Mouse (Mus musculus) lung, postnatal 10 days (tissue): ENCODE data around the gene Szt2.

ENCODE experiments used
- DNase-seq: peaks from one replicate; pipeline ENCODE4 v3.0.0; 2021

Szt2 gene

DNA sequence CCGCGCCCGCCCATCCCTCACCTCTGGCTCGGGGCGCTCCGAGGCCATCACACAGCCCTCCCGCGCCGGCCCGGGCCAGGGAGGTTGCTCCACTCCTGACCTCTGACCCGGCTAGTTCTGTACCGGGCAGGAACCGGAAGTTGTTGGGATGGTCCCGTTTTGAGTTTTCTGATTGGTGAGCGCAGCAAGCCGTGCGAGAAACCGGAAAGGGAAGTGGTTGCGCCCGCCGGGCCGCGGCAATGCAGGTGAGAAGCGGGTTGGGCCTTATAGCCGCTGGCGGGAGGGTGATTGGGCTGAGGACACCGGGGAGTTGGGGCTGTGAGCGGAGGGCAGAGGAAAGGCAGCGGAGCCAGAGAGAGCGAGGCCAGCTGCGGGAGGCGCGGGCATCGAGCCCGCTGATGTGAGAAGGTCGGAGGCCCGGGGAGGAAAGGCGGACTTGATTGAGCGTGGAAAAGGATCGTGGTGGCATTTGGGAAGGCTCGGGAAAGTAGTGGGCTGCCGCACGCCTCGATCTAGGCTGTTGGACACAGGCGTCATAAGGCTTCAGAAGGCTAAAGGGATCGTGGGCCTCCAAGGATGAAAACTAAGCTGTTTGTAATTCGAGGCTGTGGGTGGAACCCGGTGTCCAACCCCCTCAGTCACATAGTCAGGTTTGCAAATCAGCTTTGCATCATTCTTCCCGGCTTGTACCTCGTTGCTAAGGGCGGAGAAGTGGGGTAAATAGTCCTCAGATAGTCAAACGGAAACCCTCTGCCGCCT lies at the start of gene Szt2, which contains the start of gene Med8:
Gene Szt2 (minus strand): TSS at position 132 of the 759 bp plus-strand sequence.
Gene Med8 (plus strand): TSS at position 196 of the 759 bp plus-strand sequence.
- DNase-seq: peak; percentile 95

DNA sequence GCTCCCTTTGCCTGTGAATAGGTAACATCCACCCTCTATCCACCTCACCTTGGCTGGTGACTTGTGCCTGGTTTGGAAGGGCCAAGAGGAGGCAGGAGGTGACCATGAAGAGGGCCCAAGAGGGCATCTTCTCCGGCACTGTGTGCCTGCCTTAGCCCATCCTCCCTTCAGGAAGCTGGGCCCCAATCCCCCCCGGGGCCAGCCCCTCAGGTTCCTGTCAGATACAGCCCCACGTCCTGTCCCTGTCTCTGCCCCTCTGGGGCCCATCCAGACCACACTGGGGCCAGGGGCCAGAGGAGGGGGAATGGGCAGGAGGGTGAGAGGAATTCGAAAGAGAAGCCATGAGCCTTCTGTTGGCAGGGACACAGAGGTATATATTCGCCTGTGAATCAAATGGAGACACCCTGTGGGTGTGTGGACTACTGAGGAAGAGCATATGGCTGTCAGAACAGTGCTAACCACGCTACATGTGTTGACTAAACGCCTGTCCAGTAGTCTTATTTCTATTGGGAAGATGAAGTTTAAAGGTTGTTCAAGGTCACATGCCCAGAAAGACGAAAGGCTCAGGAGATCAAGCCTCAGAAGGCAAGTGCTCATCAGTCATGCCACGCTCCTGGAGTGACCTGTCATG lies 48.4 kb upstream of the Szt2 start, which contains the start of gene Mpl:
Gene Mpl (minus strand): TSS at position 169 of the 631 bp plus-strand sequence.
- DNase-seq: no peak

GRCm38 (mm10) chr4:118446415-118447153 lies 37.5 kb upstream of the Szt2 start:
- no peak for DNase-seq

DNA sequence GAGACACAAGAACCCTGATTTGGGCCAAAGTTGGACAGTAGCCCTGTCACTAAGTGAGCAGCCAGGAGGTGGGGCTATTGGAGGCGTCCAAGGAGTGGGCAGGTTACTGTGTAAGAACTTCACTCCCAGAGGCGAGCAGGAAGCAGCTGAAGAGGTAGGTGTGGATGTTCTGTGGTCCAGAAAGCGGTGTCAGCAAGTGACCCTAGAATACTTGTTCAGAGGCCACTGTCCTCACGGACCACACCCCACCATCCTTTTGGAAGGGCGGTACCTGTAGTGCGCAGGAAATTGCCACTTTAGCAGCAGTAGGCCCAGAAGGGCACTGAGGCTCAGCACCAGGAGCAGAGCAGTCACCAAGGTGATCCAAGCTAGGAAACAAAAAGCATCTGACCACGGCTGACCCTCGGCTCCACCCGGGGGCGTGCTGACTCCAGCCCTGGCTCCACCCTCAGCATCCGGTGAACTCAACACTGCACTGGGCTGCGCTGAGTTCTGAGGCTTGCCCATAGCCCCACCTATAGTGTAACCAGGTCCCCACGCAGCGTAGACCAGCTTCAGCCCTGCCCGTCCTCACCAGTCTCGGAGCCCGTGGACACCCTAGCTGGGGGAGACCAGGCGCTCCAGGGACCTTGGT lies 36.8 kb upstream of the Szt2 start:
- DNase-seq: peak; percentile 80

DNA sequence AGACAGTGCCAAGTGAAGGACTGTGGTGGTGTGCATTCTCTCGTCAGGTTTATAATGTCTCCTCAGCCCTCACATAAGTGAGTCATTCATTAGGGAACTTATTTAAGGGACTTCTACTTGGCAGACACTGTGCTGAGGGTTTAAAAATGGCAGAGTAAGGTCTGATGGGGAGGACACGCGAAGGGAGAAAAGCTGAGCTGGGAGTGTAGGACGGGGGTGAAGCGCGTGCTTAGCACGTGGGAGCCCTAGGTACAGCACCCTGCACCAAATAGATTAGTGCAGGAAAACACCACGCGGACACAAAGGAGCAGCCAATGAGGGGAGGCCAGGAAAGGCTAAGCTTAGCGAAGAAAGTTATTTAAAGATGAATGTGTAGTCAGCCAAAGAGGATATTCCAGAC lies 36.0 kb upstream of the Szt2 start:
- no peak for DNase-seq

DNA sequence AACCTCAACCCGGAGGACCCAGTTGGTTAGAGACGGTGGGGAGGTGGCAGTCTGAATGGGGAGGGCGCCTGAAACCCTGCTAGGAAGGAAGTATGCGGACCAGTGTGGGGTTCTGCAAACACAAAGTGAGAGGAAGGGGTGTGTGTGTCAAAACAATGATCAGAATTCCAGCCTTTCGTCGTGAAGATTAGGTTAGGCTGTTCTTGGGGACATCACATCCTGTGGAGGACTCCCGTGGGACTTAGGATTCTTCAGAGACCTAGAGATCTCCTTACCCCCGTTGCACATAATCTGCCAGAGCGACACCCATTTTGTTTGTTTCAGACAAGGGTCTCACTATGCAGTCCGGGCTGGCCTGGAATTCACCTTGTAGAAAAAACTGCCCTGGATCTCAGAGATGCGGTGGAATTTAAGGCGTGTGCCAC lies 28.8 kb upstream of the Szt2 start:
- DNase-seq: peak; percentile 58

- DNase-seq: peak; percentile 97
These were observed 27.9 kb upstream of the Szt2 start, which contains the start of gene Cdc20 for GRCm38 (mm10) chr4:118436820-118437603. Cdc20 (minus strand) TSS chr4:118437352.

- no peak for DNase-seq
These were observed 23.3 kb upstream of the Szt2 start for GRCm38 (mm10) chr4:118432332-118432731.

DNA sequence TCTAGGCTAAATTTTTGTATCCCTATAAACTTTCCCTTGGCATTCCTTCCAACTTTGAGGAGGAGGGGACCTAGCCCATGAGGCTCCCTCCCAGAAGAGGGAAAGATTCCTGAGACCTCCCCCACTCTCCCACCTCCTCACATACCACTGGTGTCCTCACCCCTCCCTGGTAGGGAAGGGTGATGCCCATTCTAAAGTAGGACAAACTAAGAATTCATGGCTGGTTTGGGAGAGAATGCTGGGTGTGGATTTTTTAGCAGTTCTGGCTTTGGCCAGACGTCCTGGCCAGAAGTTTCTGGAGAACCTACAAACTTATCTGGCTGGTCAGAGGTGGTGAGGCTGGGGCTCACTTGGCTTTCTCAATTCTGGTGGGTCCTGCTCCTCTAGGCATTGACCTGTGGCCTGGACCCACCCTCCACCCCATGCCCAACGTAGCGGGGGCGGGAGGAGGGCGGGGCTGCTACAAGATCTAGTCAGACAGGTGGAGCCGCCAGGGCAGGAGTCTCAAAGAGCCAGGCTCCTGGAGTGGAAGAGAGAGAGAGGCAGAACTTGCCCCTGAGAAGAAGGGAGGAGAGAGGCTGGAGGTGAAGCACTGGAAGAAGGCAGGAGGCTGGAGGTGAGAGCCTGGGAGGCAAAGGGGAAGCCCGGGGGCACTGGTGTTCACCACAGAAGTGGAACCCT lies 20.3 kb upstream of the Szt2 start:
- DNase-seq: peak; percentile 40

DNA sequence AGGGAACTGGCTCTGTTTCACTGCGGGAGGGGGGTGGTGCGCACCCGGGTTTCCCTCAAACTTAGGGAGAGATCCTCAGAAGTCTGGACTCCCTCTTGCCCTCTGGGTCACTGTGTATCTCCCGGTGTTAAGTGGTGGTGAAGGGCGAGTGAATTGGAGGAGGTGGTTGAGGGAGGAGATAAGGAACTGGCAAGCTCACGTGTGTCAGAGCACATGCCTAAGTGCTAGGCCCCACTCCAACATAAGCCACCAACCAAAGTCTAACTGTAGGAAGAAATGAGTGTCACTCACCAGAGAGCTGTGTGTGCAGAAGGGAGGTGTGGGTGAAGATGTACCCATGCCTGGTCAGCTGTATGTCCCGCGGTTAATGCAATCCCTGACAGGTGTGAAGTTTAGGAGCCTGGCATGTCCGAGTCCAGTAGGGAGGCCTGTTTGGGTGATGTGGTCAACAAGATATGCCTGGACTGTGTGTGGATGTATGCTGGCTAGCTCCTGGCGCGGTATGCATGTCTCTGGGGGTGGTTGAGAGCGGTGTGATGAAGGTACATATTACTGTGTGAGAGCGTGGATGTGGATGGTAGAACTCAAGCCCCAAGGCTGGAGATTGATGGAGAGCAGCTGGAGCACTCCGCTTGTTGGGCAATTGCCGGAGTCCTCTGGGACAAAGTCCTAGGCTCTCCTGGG lies 19.6 kb upstream of the Szt2 start:
- peak; percentile 54 for DNase-seq

DNA sequence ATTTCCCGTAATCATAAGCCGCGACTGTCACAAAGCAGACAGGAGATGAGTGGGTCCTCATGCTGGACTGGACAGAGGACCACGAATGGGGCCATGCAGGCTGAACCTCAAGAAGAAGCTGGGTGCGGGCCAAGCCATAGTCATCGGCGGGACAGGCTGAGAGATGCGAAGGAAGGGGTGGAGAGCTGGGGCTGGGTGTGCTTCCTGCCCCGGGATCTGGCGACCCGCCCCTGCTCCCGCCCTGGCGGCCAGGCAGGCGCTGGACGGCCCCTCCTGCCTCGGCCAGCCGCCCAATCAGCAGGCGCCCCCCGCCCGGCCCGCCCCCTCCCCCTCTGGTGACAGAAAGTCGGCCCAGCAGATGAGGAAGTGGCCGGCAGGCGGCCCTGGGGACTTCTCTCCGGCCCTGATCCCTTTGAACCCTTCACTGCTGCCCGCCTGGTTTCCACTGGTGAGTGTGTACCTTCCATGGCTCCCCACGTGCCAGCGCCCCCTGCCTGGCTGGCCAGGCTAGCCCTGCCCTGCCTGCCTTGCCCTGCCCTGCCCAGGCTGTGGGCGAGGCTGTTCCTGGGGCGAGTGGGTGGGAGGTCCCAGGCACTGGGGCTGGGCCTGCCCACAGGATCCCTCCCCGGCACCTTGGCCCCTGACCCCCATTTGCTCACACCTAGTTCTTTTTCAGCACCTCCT lies 18.8 kb upstream of the Szt2 start, which contains the start of gene Elovl1:
Gene Elovl1 (plus strand): TSS at position 326 of the 684 bp plus-strand sequence.
- DNase-seq: peak; percentile 97

GRCm38 (mm10) chr4:118427415-118427767 lies 18.3 kb upstream of the Szt2 start:
- DNase-seq: no peak

GRCm38 (mm10) chr4:118425374-118425773 lies 16.3 kb upstream of the Szt2 start:
- DNase-seq: no peak

DNA sequence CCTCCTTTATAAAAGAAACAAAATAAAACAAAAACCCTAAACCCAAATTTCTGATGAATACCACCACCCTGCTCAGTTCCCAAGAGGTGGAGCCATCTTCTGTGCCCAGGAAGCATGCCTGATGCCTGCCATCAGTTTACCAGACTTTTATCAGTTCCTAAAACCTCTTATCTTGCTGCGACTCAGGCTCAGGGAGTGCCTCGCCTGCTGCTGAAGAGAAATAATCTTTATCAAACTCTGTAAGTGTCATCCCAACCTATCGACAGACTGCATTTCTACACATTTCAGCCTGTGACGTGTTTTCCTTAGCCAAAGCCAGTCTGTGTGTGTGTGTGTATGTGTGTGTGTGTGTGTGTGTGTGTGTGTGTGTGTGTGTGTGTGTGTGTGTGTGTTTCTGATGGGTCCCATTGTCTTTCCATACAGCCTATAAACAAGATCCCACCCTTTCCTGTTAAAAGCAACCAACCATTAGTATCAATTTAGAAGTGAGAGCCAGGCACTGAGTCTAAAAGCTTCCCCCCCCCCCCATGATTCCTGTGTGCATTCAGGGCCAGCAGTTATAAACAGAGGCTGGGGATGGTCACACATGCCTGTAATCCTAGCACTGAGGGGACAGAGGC lies 15.6 kb upstream of the Szt2 start:
- peak; percentile 49 for DNase-seq

- no peak for DNase-seq
These were observed 12.3 kb upstream of the Szt2 start for GRCm38 (mm10) chr4:118421384-118421783.

DNA sequence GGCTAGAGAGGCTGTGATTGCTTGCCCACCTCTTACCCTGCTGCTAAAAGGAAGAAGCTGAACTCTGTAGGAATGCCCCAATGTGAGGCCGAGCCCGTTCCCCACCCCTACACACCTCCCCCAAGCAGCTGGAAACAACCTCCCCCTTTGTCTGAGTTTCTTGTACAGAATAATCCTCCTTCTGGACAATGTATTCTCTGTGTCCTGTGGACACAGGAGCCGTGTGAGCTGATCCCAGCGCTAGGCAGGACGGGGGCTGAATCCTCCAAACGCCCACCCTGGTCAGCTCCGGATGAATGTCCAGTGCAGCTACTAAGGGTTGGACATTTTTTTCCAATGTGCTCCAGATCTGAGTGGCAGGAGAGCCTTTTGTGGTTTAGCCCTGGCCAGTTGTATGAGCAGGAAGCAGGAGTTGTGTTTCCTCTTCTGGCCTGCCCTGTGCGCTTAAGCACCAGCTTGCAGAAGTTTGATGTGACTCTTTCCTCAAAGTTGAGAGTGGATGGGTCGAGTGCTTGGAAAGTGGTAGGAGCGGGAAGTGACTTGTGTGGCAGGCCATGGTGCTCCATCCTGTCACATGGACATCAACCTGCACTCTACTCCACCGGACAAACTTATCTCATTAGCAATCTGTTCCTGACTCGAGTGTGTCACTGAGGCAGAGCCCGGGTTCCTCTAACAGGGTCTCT lies 8.2 kb upstream of the Szt2 start:
- no peak for DNase-seq

DNA sequence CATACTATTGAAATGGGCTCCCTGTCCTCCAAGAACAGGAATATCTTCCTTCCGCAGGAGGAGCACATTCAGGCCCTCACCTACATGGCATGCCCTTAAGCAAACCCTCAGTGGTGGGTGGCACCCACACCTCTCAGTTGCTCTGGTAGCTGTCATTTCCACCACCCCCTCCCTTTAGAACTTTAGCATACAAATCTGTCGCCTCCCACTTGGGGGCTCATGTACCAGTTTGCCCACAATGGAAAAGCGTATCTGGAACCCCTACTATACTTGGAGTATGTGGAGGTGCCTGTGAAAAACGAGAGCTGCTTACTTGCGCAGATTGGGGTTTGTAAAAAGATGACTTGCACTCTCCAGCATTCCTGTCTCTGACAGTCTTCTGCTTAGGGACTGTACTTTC lies 7.3 kb upstream of the Szt2 start:
- no peak for DNase-seq

DNA sequence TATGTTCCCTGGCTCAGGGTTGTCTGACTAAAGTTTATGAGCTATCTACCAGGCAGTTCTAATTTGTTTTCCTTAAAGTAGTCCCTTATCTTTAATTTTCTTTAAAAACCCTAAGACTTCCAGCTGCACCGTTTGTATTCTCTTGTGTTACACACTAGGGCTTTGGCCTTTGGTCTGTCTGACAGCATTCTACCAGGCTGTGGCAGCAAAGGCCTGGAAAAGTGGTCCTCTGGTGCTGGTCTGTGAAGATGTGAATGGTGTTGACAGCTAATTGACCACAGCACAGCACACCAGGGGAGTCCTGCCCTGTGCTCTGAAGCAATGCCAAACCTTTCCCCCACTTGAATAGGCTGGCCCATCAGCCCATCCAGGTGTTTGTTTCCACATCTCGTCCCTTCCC lies 6.7 kb upstream of the Szt2 start:
- no peak for DNase-seq

GRCm38 (mm10) chr4:118413553-118413952 lies 4.5 kb upstream of the Szt2 start:
- no peak for DNase-seq
